ENCODE assay signal across 18 mouse cellular contexts in genomic region chr15:77216704-77217103, GRCm38 (mm10).
DNase-seq lines count a peak whose midpoint lies in the region; ATAC-seq lines count a peak whose summit lies in the region.
"Had no signal": no experiment of that assay in that cellular context is flagged by ENCODE, and none has a peak within 500 bp of the region (broad histone marks: within the 10 kb centered on the region; RNA-seq: fewer than 3 reads in every experiment).

No protein-coding gene starts in this region.

- H3K4me1 ChIP-seq in heart, embryonic 13.5 days = peaks cover 86% of the 10 kb centered on the region
- peaks cover 76% of the 10 kb centered on the region for H3K4me1 ChIP-seq in limb, embryonic 12.5 days (replicated peaks)
- H3K4me1 ChIP-seq in limb, embryonic 10.5 days = peaks cover 74% of the 10 kb centered on the region
- peaks cover 62% of the 10 kb centered on the region for H3K4me1 ChIP-seq in embryonic facial prominence, embryonic 15.5 days

- WGBS in heart, embryonic 13.5 days = 30% methylated on average over 6 of the region's 6 CpGs
- 74% methylated on average over 6 of the region's 6 CpGs for WGBS in limb, embryonic 12.5 days
- 78% methylated on average over 6 of the region's 6 CpGs for WGBS in limb, embryonic 10.5 days
- 63% methylated on average over 6 of the region's 6 CpGs for WGBS in embryonic facial prominence, embryonic 15.5 days

- DNase-seq in heart, postnatal 4 days = no peak
- DNase-seq in limb, embryonic 10.5 days (ENCODE audit: low spot score) = no peak
- DNase-seq in cerebellum, postnatal 25 days = no peak
- no peak for DNase-seq in layer of hippocampus, postnatal 25 days (ENCODE audit: extremely low spot score in 1 of 2, low spot score in 1 of 2)
- DNase-seq: adrenal gland, postnatal 10 days; cerebellum, adult 11 months; cerebellum, postnatal 14 days; kidney, adult 2 months; kidney, postnatal 36 days; layer of hippocampus, adult 9-11 months; liver, embryonic 13.5 days; thymus, adult 2 months had no signal

- H3K27me3 ChIP-seq in heart, embryonic 13.5 days (replicated peaks) = no peaks in the 10 kb centered on the region
- H3K27me3 ChIP-seq in limb, embryonic 12.5 days = no peaks in the 10 kb centered on the region
- H3K27me3 ChIP-seq in limb, embryonic 10.5 days (ENCODE audit: low read depth, poor library complexity, severe bottlenecking) = no peaks in the 10 kb centered on the region
- no peaks in the 10 kb centered on the region for H3K27me3 ChIP-seq in embryonic facial prominence, embryonic 15.5 days
- H3K27me3 ChIP-seq: forebrain, embryonic 13.5 days; liver, embryonic 13.5 days; midbrain, embryonic 15.5 days had no signal

- no peak overlapping the region for H3K4me3 ChIP-seq in heart, embryonic 13.5 days
- no peak overlapping the region for H3K4me3 ChIP-seq in limb, embryonic 12.5 days (replicated peaks)
- H3K4me3 ChIP-seq in limb, embryonic 10.5 days = no peak overlapping the region
- no peak overlapping the region for H3K4me3 ChIP-seq in embryonic facial prominence, embryonic 15.5 days (replicated peaks)
- H3K4me3 ChIP-seq: forebrain, embryonic 13.5 days; liver, embryonic 13.5 days; midbrain, embryonic 15.5 days had no signal

- peak overlapping the region; percentile 95 for H3K27ac ChIP-seq in heart, embryonic 13.5 days (replicated peaks)
- H3K27ac ChIP-seq in limb, embryonic 12.5 days = peak overlapping the region; percentile 89
- no peak overlapping the region for H3K27ac ChIP-seq in limb, embryonic 10.5 days
- 0 out of 2 replicates have a peak overlapping the region, but pooled peaks have one; percentile 85 for H3K27ac ChIP-seq in embryonic facial prominence, embryonic 15.5 days (replicated peaks)
- H3K27ac ChIP-seq: forebrain, embryonic 13.5 days; hindbrain, postnatal 0 days; liver, embryonic 13.5 days; midbrain, embryonic 15.5 days had no signal

- no peak overlapping the region for H3K4me2 ChIP-seq in heart, embryonic 13.5 days
- no peak overlapping the region for H3K4me2 ChIP-seq in limb, embryonic 12.5 days
- no peak overlapping the region for H3K4me2 ChIP-seq in embryonic facial prominence, embryonic 15.5 days (replicated peaks)
- H3K4me2 ChIP-seq: forebrain, embryonic 13.5 days; liver, embryonic 13.5 days; midbrain, embryonic 15.5 days had no signal

- no peak for ATAC-seq in heart, embryonic 13.5 days (ENCODE audit: extremely low read depth, insufficient number of reproducible peaks, low FRiP score, low TSS enrichment)
- no peak for ATAC-seq in limb, embryonic 12.5 days (ENCODE audit: insufficient number of reproducible peaks, insufficient read depth, low FRiP score, low TSS enrichment, low read depth)
- ATAC-seq in embryonic facial prominence, embryonic 15.5 days (ENCODE audit: insufficient number of reproducible peaks, low FRiP score, low TSS enrichment, low read depth) = no peak
- ATAC-seq: forebrain, embryonic 13.5 days; hindbrain, postnatal 0 days; midbrain, embryonic 15.5 days had no signal

- no peaks in the 10 kb centered on the region for H3K36me3 ChIP-seq in heart, embryonic 13.5 days
- no peaks in the 10 kb centered on the region for H3K36me3 ChIP-seq in limb, embryonic 12.5 days
- no peaks in the 10 kb centered on the region for H3K36me3 ChIP-seq in limb, embryonic 10.5 days
- H3K36me3 ChIP-seq in embryonic facial prominence, embryonic 15.5 days = no peaks in the 10 kb centered on the region
- H3K36me3 ChIP-seq: liver, embryonic 13.5 days; midbrain, embryonic 15.5 days had no signal

- no peaks in the 10 kb centered on the region for H3K9me3 ChIP-seq in heart, embryonic 13.5 days
- no peaks in the 10 kb centered on the region for H3K9me3 ChIP-seq in limb, embryonic 12.5 days
- no peaks in the 10 kb centered on the region for H3K9me3 ChIP-seq in limb, embryonic 10.5 days (replicated peaks)
- no peaks in the 10 kb centered on the region for H3K9me3 ChIP-seq in embryonic facial prominence, embryonic 15.5 days (replicated peaks)
- H3K9me3 ChIP-seq: forebrain, embryonic 13.5 days; liver, embryonic 13.5 days; midbrain, embryonic 15.5 days had no signal

- peak overlapping the region; percentile 33 for H3K9ac ChIP-seq in heart, embryonic 13.5 days
- H3K9ac ChIP-seq in limb, embryonic 12.5 days (replicated peaks) = 0 out of 2 replicates have a peak overlapping the region, but pooled peaks have one; percentile 27
- H3K9ac ChIP-seq in embryonic facial prominence, embryonic 15.5 days = no peak overlapping the region
- H3K9ac ChIP-seq: forebrain, embryonic 13.5 days; liver, embryonic 13.5 days; midbrain, embryonic 15.5 days had no signal
